Mouse (Mus musculus) adrenal gland, adult 10 weeks (tissue): ENCODE measurements around the gene Gm17364. TPM values are rescaled to one million over a fixed set of nuclear protein-coding genes. Genes with fewer than 3 reads are reported as not detected.

ENCODE experiments used
- polyA plus RNA-seq: library from polyadenylated mRNA; stranded (reverse); fragments of 350-450 nt; fragmentation: Illumina TruSeq; extraction: RNeasy Lipid Tissue Mini Kit (QIAGEN cat#74804); gene quantifications from one replicate; pipeline ENCODE4 v1.2.3, GENCODE M21; 2014; ENCODE audit warnings: low read depth, low replicate concordance

Gm17364 gene
- not detected for polyA plus RNA-seq

GRCm38 (mm10) chr13:41273927-41274650 is at the start of gene Gm17364:
Gm17364 (minus strand) TSS chr13:41273977.

GRCm38 (mm10) chr13:41249538-41250317 is 24.0 kb downstream of the Gm17364 start, which contains the start of gene Smim13:
Smim13 (plus strand) TSS chr13:41249844.

Other genes with a start within 250 kb of the Gm17364 start
- gene Mak, start 194.3 kb downstream of the Gm17364 start, polyA plus RNA-seq = not detected
- not detected for gene Gcm2, start 162.9 kb downstream of the Gm17364 start, polyA plus RNA-seq
- not detected for gene Sycp2l, start 159.7 kb downstream of the Gm17364 start, polyA plus RNA-seq
- gene Elovl2, start 53.6 kb downstream of the Gm17364 start, polyA plus RNA-seq = 0.58 TPM
- 42.6 TPM for gene Smim13, start 24.1 kb downstream of the Gm17364 start, polyA plus RNA-seq
- gene Nedd9, start 213.4 kb upstream of the Gm17364 start, polyA plus RNA-seq = 28.2 TPM